Mouse (Mus musculus) intestine, embryonic 15.5 days (tissue): ENCODE measurements around the gene Gm14327. TPM values are rescaled to one million over a fixed set of nuclear protein-coding genes. Genes with fewer than 3 reads are reported as not detected.
"Not testable (repeated sequence)": the region's sequence is repeated elsewhere in the genome, so short reads cannot be mapped to it uniquely, and the experiment has no call there.

ENCODE experiments used
- ATAC-seq: fragments of 200-750 bp; cut with Nextera tagmentation; 2 replicates; pipeline ENCODE4 v1.8.0; 2017; ENCODE audit warnings: moderate TSS enrichment, moderate library complexity
- H3K27ac ChIP-seq: fragments of 300-500 bp; sonication (generic); 2 replicates; pipeline ENCODE4 v1.5.1; 2015; ENCODE audit warnings: mild to moderate bottlenecking, inconsistent platforms
- H3K27me3 ChIP-seq: fragments of 300-500 bp; sonication (generic); replicated peaks from 2 replicates; pipeline ENCODE4 v1.6.1; 2015; ENCODE audit warnings: inconsistent platforms
- H3K36me3 ChIP-seq: fragments of 300-500 bp; sonication (generic); 2 replicates; pipeline ENCODE4 v1.6.1; 2015; ENCODE audit warnings: inconsistent platforms
- H3K4me1 ChIP-seq: fragments of 300-500 bp; sonication (generic); replicated peaks from 2 replicates; pipeline ENCODE4 v1.6.1; 2015; ENCODE audit warnings: inconsistent platforms
- H3K4me2 ChIP-seq: fragments of 300-500 bp; sonication (generic); replicated peaks from 2 replicates; pipeline ENCODE4 v1.6.1; 2015; ENCODE audit warnings: mild to moderate bottlenecking, inconsistent platforms
- H3K4me3 ChIP-seq: fragments of 300-500 bp; sonication (generic); replicated peaks from 2 replicates; pipeline ENCODE4 v1.5.1; 2015; ENCODE audit warnings: inconsistent platforms
- H3K9ac ChIP-seq: fragments of 300-500 bp; sonication (generic); 2 replicates; pipeline ENCODE4 v1.6.1; 2015; ENCODE audit warnings: inconsistent platforms
- H3K9me3 ChIP-seq: fragments of 300-500 bp; sonication (generic); 2 replicates; pipeline ENCODE4 v1.6.1; 2016; ENCODE audit warnings: inconsistent platforms
- WGBS: fragments of 180-500 bp; shearing (Covaris S2); methylation state at CpG from one replicate; pipeline ENCODE4 v1.1.7; 2015; 5-methylcytosine and 5-hydroxymethylcytosine counted together
- polyA plus RNA-seq: library from polyadenylated mRNA; unstranded; fragments of >200 nt; fragmentation: Nextera tagmentation; extraction: Ambion mirVana; gene quantifications from 2 replicates; pipeline ENCODE4 v1.2.1, GENCODE M21; 2015

The Gm14327 gene
- 3.3 and 4.1 TPM in 2 replicates for polyA plus RNA-seq

GRCm38 (mm10) chr2:177897046-177897578 lies at the start of gene Gm14327:
TSS of gene Gm14327 (plus strand) at chr2:177897096.
- 38% methylated on average over 12 of the region's 13 CpGs for WGBS
- H3K9ac ChIP-seq, H3K4me1 ChIP-seq, H3K9me3 ChIP-seq, ATAC-seq, H3K36me3 ChIP-seq, H3K27me3 ChIP-seq, H3K4me2 ChIP-seq, H3K27ac ChIP-seq: not testable (repeated sequence)
- peak within 1 kb of the TSS; percentile 27 for H3K4me3 ChIP-seq

GRCm38 (mm10) chr2:177862254-177862653 lies 34.6 kb upstream of the Gm14327 start:
- not testable (repeated sequence) for H3K36me3 ChIP-seq, H3K4me1 ChIP-seq, H3K9ac ChIP-seq, H3K27ac ChIP-seq, H3K9me3 ChIP-seq, H3K4me3 ChIP-seq, H3K4me2 ChIP-seq, H3K27me3 ChIP-seq, ATAC-seq
- WGBS: 81% methylated on average over 2 of the region's 2 CpGs

- not testable (repeated sequence) for H3K27me3 ChIP-seq, H3K9ac ChIP-seq, H3K9me3 ChIP-seq, H3K4me1 ChIP-seq, H3K27ac ChIP-seq, H3K4me2 ChIP-seq, H3K4me3 ChIP-seq, ATAC-seq, H3K36me3 ChIP-seq
- 95% methylated on average over 14 of the region's 14 CpGs for WGBS
These were observed 9.2 kb upstream of the Gm14327 start for GRCm38 (mm10) chr2:177887743-177888142.

- not testable (repeated sequence) for H3K4me3 ChIP-seq, H3K4me2 ChIP-seq, H3K27ac ChIP-seq, H3K27me3 ChIP-seq, H3K36me3 ChIP-seq, ATAC-seq, H3K9me3 ChIP-seq, H3K9ac ChIP-seq, H3K4me1 ChIP-seq
- WGBS: 70% methylated on average over 2 of the region's 3 CpGs
These were observed 1.3 kb downstream of the Gm14327 start for GRCm38 (mm10) chr2:177898171-177898570.

DNA sequence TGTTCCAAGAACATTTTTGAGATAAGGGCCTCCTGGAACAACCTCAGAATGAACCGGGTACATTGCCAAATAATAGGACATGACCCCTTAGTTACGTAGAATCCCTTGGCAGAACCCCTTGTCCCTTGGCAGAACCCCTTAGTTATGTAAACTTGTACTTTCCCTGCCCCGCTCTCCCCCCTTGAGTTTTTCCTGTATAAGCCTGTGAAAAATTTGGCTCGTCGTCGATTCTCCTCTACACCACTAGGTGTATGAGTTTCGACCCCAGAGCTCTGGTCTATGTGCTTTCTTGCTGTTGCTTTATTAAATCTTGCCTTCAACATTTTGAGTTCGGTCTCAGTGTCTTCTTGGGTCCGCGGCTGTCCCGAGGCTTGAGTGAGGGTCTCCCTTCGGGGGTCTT lies 6.4 kb downstream of the Gm14327 start:
- H3K4me3 ChIP-seq, H3K9me3 ChIP-seq, ATAC-seq: not testable (repeated sequence)

DNA sequence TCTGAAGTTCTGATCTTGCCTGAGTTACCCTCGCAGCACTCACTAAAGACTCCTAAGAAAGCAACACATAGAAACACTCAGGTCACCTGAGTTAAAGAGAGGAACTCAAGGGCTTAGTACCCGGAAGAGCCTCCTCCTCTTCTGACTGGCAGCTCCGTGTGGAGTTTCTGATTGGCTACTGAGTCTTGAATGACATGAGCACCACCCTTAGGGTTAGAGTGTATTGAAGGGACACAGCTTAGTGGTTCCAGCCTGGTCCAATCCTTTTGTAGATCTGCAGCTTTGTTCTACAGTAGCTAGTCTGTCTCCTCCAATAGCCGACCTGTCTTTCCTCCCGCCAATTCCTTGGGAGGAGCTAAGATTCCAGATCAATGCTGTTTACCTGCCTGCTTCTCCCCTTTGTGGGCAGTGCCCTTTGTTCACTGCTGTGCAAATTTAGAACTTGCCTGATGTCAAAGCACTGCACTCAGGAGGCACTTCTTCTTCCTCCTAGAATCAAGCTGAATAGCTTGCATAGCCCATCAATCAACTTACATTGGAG lies 28.7 kb downstream of the Gm14327 start, which contains the start of gene Zfp972:
Zfp972 (minus strand) TSS at position 51 of the 541 bp plus-strand sequence.
- ATAC-seq, H3K4me3 ChIP-seq: not testable (repeated sequence)

More for the DNA sequence above, 6.4 kb downstream of the Gm14327 start:
- H3K4me2 ChIP-seq, H3K27ac ChIP-seq, H3K36me3 ChIP-seq, H3K9ac ChIP-seq, H3K27me3 ChIP-seq, H3K4me1 ChIP-seq: not testable (repeated sequence)
- WGBS: 83% methylated on average over 4 of the region's 12 CpGs

More for the DNA sequence above, 28.7 kb downstream of the Gm14327 start, which contains the start of gene Zfp972:
- WGBS: 52% methylated on average over 4 of the region's 5 CpGs
- H3K27ac ChIP-seq, H3K9me3 ChIP-seq, H3K4me1 ChIP-seq, H3K27me3 ChIP-seq, H3K36me3 ChIP-seq, H3K9ac ChIP-seq, H3K4me2 ChIP-seq: not testable (repeated sequence)

Other genes starting within 250 kb of the Gm14327 start
- gene Gm14322, start 137.8 kb upstream of the Gm14327 start, polyA plus RNA-seq: 4.2 and 5.3 TPM in 2 replicates
- 29.0 and 29.6 TPM in 2 replicates for gene Gm14325, start 56.8 kb upstream of the Gm14327 start, polyA plus RNA-seq
- gene Zfp972, start 28.5 kb downstream of the Gm14327 start, polyA plus RNA-seq: 1.4 and 1.5 TPM in 2 replicates
- gene Gm14326, start 60.2 kb downstream of the Gm14327 start, polyA plus RNA-seq: 15.2 TPM in 2 replicates
- gene Zfp971, start 126.2 kb downstream of the Gm14327 start, polyA plus RNA-seq: 12.2 and 12.8 TPM in 2 replicates
- gene Zfp931, start 181.4 kb downstream of the Gm14327 start, polyA plus RNA-seq: 17.7 and 18.7 TPM in 2 replicates
- 2.0 and 3.4 TPM in 2 replicates for gene Phactr3, start 221.9 kb downstream of the Gm14327 start, polyA plus RNA-seq